Mouse (Mus musculus) hindbrain, embryonic 11.5 days (tissue): ENCODE measurements around the gene Trpc4. TPM values are rescaled to one million over a fixed set of nuclear protein-coding genes. Genes with fewer than 3 reads are reported as not detected.

ENCODE experiments used
- ATAC-seq: fragments of 200-750 bp; cut with Nextera tagmentation; 2 replicates; pipeline ENCODE4 v1.8.0; 2017; ENCODE audit warnings: mild to moderate bottlenecking, moderate TSS enrichment, moderate library complexity; ENCODE audit not compliant: low FRiP score
- DNase-seq: peaks from one replicate; pipeline ENCODE4 v3.0.0-alpha.2; 2015; ENCODE audit warnings: low spot score
- H3K27ac ChIP-seq: fragments of 300-500 bp; sonication (generic); 2 replicates; pipeline ENCODE4 v1.5.1; 2014; ENCODE audit warnings: mild to moderate bottlenecking, low read depth, low read length
- H3K27me3 ChIP-seq: fragments of 300-500 bp; sonication (generic); 2 replicates; pipeline ENCODE4 v1.6.1; 2014; ENCODE audit warnings: mild to moderate bottlenecking, low read length, moderate library complexity, mixed read lengths; ENCODE audit not compliant: control insufficient read depth, insufficient read depth
- H3K36me3 ChIP-seq: fragments of 300-500 bp; sonication (generic); 2 replicates; pipeline ENCODE4 v1.6.1; 2014; ENCODE audit warnings: mild to moderate bottlenecking, low read length, moderate library complexity, mixed read lengths; ENCODE audit not compliant: control insufficient read depth, insufficient read depth
- H3K4me1 ChIP-seq: fragments of 300-500 bp; sonication (generic); replicated peaks from 2 replicates; pipeline ENCODE4 v1.6.1; 2014; ENCODE audit warnings: low read length, mixed read lengths; ENCODE audit not compliant: control insufficient read depth, insufficient read depth
- H3K4me2 ChIP-seq: fragments of 300-500 bp; sonication (generic); replicated peaks from 2 replicates; pipeline ENCODE4 v1.6.1; 2014; ENCODE audit warnings: mild to moderate bottlenecking, low read depth, low read length
- H3K4me3 ChIP-seq: fragments of 300-500 bp; sonication (generic); 2 replicates; pipeline ENCODE4 v1.5.1; 2014; ENCODE audit warnings: low read depth, low read length
- H3K9ac ChIP-seq: fragments of 300-500 bp; sonication (generic); 2 replicates; pipeline ENCODE4 v1.6.1; 2014; ENCODE audit warnings: low read depth, low read length
- H3K9me3 ChIP-seq: fragments of 300-500 bp; sonication (generic); 2 replicates; pipeline ENCODE4 v1.6.1; 2016; ENCODE audit warnings: low read length; ENCODE audit not compliant: control insufficient read depth
- WGBS: fragments of 180-500 bp; shearing (Covaris S2); extraction: QIAGEN DNeasy Blood & Tissue Kit; methylation state at CpG from one replicate; pipeline ENCODE4 v1.1.7; 2014; 5-methylcytosine and 5-hydroxymethylcytosine counted together
- polyA plus RNA-seq: library from polyadenylated mRNA; unstranded; fragments of >200 nt; fragmentation: Nextera tagmentation; extraction: Ambion mirVana; gene quantifications from 2 replicates; pipeline ENCODE4 v1.2.1, GENCODE M21; 2014

Gene Trpc4
- polyA plus RNA-seq, 1 experiment from 2014 or later = 0.96 TPM

- H3K4me2 ChIP-seq = no peak overlapping the region
- DNase-seq = no peak
- no peak overlapping the region for H3K9ac ChIP-seq
- no peak for ATAC-seq
- H3K27ac ChIP-seq = no peak overlapping the region
- 79% methylated on average over 1 of the region's 1 CpGs for WGBS
- no peaks in the 10 kb centered on the region for H3K4me1 ChIP-seq
- H3K27me3 ChIP-seq = no peaks in the 10 kb centered on the region
- no peaks in the 10 kb centered on the region for H3K9me3 ChIP-seq
- H3K4me3 ChIP-seq = no peak overlapping the region
- no peaks in the 10 kb centered on the region for H3K36me3 ChIP-seq
Measured at GRCm38 (mm10) chr3:54243136-54243535, 87.3 kb downstream of the Trpc4 start.

GRCm38 (mm10) chr3:54244729-54245465 lies 89.1 kb downstream of the Trpc4 start:
- WGBS = 86% methylated on average over 4 of the region's 4 CpGs
- Histone ChIP-seq H3K27me3 (no peaks in the 10 kb centered on the region), H3K4me3 (no peak overlapping the region), H3K9me3 (no peaks in the 10 kb centered on the region), H3K9ac (no peak overlapping the region), H3K4me1 (no peaks in the 10 kb centered on the region), H3K4me2 (no peak overlapping the region), H3K27ac (no peak overlapping the region), H3K36me3 (no peaks in the 10 kb centered on the region)
- DNase-seq = no peak
- no peak for ATAC-seq

GRCm38 (mm10) chr3:54246416-54246815 lies 90.6 kb downstream of the Trpc4 start:
- no peak overlapping the region for H3K4me3 ChIP-seq
- H3K9ac ChIP-seq = no peak overlapping the region
- no peaks in the 10 kb centered on the region for H3K9me3 ChIP-seq
- H3K27ac ChIP-seq = no peak overlapping the region
- no peak for ATAC-seq
- no peaks in the 10 kb centered on the region for H3K4me1 ChIP-seq
- WGBS = 79% methylated on average over 2 of the region's 2 CpGs
- no peaks in the 10 kb centered on the region for H3K27me3 ChIP-seq
- no peaks in the 10 kb centered on the region for H3K36me3 ChIP-seq
- no peak for DNase-seq
- no peak overlapping the region for H3K4me2 ChIP-seq

- Histone ChIP-seq H3K9me3 (no peaks in the 10 kb centered on the region), H3K4me1 (no peaks in the 10 kb centered on the region), H3K27me3 (no peaks in the 10 kb centered on the region), H3K4me2 (no peak overlapping the region), H3K9ac (no peak overlapping the region), H3K36me3 (no peaks in the 10 kb centered on the region), H3K27ac (no peak overlapping the region), H3K4me3 (no peak overlapping the region)
- WGBS = 88% methylated on average over 6 of the region's 6 CpGs
- ATAC-seq (no peak), DNase-seq (no peak)
Measured at GRCm38 (mm10) chr3:54249311-54249710, 93.5 kb downstream of the Trpc4 start.

GRCm38 (mm10) chr3:54266943-54267342 lies 111.1 kb downstream of the Trpc4 start:
- Histone ChIP-seq H3K27ac (no peak overlapping the region), H3K9me3 (no peaks in the 10 kb centered on the region)
- WGBS = 94% methylated on average over 1 of the region's 1 CpGs

GRCm38 (mm10) chr3:54269180-54269579 lies 113.3 kb downstream of the Trpc4 start:
- no peaks in the 10 kb centered on the region for H3K36me3 ChIP-seq
- WGBS = 86% methylated on average over 6 of the region's 6 CpGs
- DNase-seq (no peak), ATAC-seq (no peak)
- H3K27me3 ChIP-seq = no peaks in the 10 kb centered on the region
- no peak overlapping the region for H3K4me2 ChIP-seq
- H3K9ac ChIP-seq = no peak overlapping the region
- H3K9me3 ChIP-seq = no peaks in the 10 kb centered on the region
- H3K4me1 ChIP-seq = no peaks in the 10 kb centered on the region
- H3K4me3 ChIP-seq = no peak overlapping the region
- H3K27ac ChIP-seq = no peak overlapping the region

More at GRCm38 (mm10) chr3:54266943-54267342, 111.1 kb downstream of the Trpc4 start:
- DNase-seq (no peak), ATAC-seq (no peak)
- Histone ChIP-seq H3K4me3 (no peak overlapping the region), H3K4me2 (no peak overlapping the region), H3K4me1 (no peaks in the 10 kb centered on the region), H3K27me3 (no peaks in the 10 kb centered on the region), H3K36me3 (no peaks in the 10 kb centered on the region), H3K9ac (no peak overlapping the region)

GRCm38 (mm10) chr3:54274651-54275050 lies 118.8 kb downstream of the Trpc4 start:
- no peak overlapping the region for H3K9ac ChIP-seq
- 82% methylated on average over 7 of the region's 7 CpGs for WGBS
- no peak overlapping the region for H3K27ac ChIP-seq
- no peaks in the 10 kb centered on the region for H3K36me3 ChIP-seq
- no peak overlapping the region for H3K4me3 ChIP-seq
- ATAC-seq (no peak), DNase-seq (no peak)
- no peaks in the 10 kb centered on the region for H3K9me3 ChIP-seq
- no peak overlapping the region for H3K4me2 ChIP-seq
- H3K27me3 ChIP-seq = no peaks in the 10 kb centered on the region
- no peaks in the 10 kb centered on the region for H3K4me1 ChIP-seq

GRCm38 (mm10) chr3:54289731-54290130 lies 133.9 kb downstream of the Trpc4 start:
- Histone ChIP-seq H3K27me3 (no peaks in the 10 kb centered on the region), H3K4me2 (no peak overlapping the region), H3K4me1 (no peaks in the 10 kb centered on the region), H3K4me3 (no peak overlapping the region), H3K9ac (no peak overlapping the region), H3K9me3 (no peaks in the 10 kb centered on the region), H3K36me3 (no peaks in the 10 kb centered on the region), H3K27ac (no peak overlapping the region)
- 60% methylated on average over 3 of the region's 3 CpGs for WGBS
- ATAC-seq = no peak
- peak; percentile 11 for DNase-seq

- no peak overlapping the region for H3K4me3 ChIP-seq
- H3K27me3 ChIP-seq = no peaks in the 10 kb centered on the region
- 44% methylated on average over 5 of the region's 5 CpGs for WGBS
- ATAC-seq = no peak
- DNase-seq = no peak
- no peaks in the 10 kb centered on the region for H3K4me1 ChIP-seq
- no peak overlapping the region for H3K27ac ChIP-seq
- no peak overlapping the region for H3K4me2 ChIP-seq
- no peaks in the 10 kb centered on the region for H3K36me3 ChIP-seq
- H3K9ac ChIP-seq = no peak overlapping the region
- no peaks in the 10 kb centered on the region for H3K9me3 ChIP-seq
Measured at GRCm38 (mm10) chr3:54310604-54311003, 154.8 kb downstream of the Trpc4 start.
